Mouse (Mus musculus): ENCODE measurements around the gene Mpc1.

DNA sequence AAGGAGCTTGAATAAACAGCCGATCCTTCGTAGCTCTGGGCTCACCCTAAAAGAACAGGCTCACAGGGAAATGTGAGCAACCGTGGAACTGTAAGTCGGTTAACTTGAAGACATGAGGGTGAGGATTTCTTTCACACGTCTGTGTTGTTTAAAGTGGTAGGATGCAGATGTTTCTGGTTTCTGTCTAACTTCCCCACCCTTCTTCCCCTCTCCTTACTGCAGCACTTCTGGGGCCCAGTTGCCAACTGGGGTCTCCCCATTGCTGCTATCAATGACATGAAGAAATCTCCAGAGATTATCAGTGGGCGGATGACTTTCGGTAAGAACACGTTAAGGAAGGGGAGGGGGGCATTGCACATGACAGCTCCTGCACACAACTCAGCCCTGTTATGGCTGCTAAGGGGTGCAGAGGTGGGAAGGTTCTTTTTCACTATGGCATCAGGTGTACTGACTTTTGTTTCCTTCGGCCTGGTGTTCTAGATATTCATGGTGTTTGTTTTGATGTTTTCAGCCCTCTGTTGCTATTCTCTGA is 13.7 kb downstream of the Mpc1 start:
- TF ChIP-seq CTCF (IDR thresholded peaks at IDR 0.05; ENCODE audit: low read depth, low read length) (no peak), POLR2A (IDR thresholded peaks at IDR 0.05; ENCODE audit: extremely low read depth, insufficient read depth, low read length) (no peak)

Data from liver, adult 2 months (tissue).